Mouse (Mus musculus) erythroblast, embryonic 14.5 days (primary cell): ENCODE measurements around the gene Skap1. TPM values are rescaled to one million over a fixed set of nuclear protein-coding genes. Genes with fewer than 3 reads are reported as not detected.
"Not testable (repeated sequence)": the region's sequence is repeated elsewhere in the genome, so short reads cannot be mapped to it uniquely, and the experiment has no call there.

Experiments used
- H3K27me3 ChIP-seq: 2 replicates; pipeline ENCODE4 v1.6.1; 2012; ENCODE audit warnings: inconsistent platforms; ENCODE audit not compliant: control insufficient read depth
- H3K36me3 ChIP-seq: 2 replicates; pipeline ENCODE4 v1.6.1; 2012; ENCODE audit warnings: mild to moderate bottlenecking, inconsistent platforms; ENCODE audit not compliant: control insufficient read depth
- H3K4me1 ChIP-seq: 2 replicates; pipeline ENCODE4 v1.6.1; 2012; ENCODE audit warnings: inconsistent platforms; ENCODE audit not compliant: control insufficient read depth
- H3K4me3 ChIP-seq: replicated peaks from 2 replicates; pipeline ENCODE3; 2012; ENCODE audit warnings: moderate library complexity, mild to moderate bottlenecking, inconsistent platforms
- H3K9me3 ChIP-seq: 2 replicates; pipeline ENCODE4 v1.6.1; 2012; ENCODE audit warnings: low read length, inconsistent platforms, mixed read lengths; ENCODE audit not compliant: control insufficient read depth
- GATA1 ChIP-seq: IDR thresholded peaks from 2 replicates; pipeline ENCODE4 v1.6.1; 2012; ENCODE audit warnings: low read length, inconsistent platforms, mixed read lengths
- TAL1 ChIP-seq: IDR thresholded peaks from 3 replicates; pipeline ENCODE4 v1.6.1; 2012; ENCODE audit warnings: low read length, inconsistent platforms, mixed read lengths
- polyA plus RNA-seq: library from polyadenylated mRNA; stranded (reverse); fragments of >175 nt; gene quantifications from 2 replicates; pipeline ENCODE4 v1.2.3, GENCODE M21; 2012

Skap1 gene
- polyA plus RNA-seq, 1 experiment = not detected

DNA sequence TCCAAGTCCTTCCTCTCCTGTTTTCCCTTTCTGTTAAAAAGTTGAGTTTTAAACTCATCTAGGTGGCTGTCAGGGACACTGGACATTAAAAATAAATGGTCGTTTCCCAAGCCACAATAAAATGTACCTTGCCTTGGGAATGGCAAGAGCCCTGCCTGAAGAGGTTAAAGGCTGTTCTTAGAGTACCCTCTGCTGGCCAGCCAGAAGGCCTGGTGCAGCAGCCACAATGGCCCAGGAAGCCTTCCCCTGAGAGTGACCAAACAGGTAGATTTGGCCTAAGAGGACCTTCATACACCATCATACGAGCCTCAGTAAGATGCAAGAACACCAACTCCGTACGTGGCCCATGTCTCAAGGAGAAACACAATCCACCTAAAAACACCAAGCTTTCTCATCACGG is 246.9 kb downstream of the Skap1 start:
- H3K4me1 ChIP-seq = peaks cover 14% of the 10 kb centered on the region
- no peaks in the 10 kb centered on the region for H3K9me3 ChIP-seq
- H3K4me3 ChIP-seq = no peak overlapping the region
- H3K36me3 ChIP-seq = no peaks in the 10 kb centered on the region
- H3K27me3 ChIP-seq = no peaks in the 10 kb centered on the region; the same call in 1 of the 2 replicates
- TF ChIP-seq GATA1 = no peak
- no peak for TF ChIP-seq TAL1

DNA sequence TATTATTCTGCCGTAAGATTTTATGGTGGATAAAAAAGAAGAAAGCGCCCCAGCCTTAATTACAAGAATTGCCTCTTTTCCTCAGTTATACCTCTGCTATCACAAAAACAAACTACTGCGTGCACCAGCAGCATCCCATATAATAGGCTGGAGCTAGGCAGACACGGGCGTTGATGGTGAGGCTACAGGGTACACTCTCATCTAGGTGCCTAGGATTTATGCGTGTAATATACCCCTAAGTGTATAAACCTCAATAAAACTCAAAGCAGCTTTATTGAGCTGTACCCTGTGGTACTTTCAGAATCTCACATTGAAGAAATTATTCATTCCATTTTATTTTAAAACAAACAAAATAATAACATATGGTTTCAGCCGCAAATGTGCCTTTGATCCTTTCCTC is 247.3 kb downstream of the Skap1 start:
- H3K4me3 ChIP-seq = no peak overlapping the region
- peaks cover 14% of the 10 kb centered on the region for H3K4me1 ChIP-seq
- H3K36me3 ChIP-seq = no peaks in the 10 kb centered on the region
- no peaks in the 10 kb centered on the region for H3K9me3 ChIP-seq
- TF ChIP-seq TAL1 (no peak), GATA1 (no peak)
- no peaks in the 10 kb centered on the region; the same call in 1 of the 2 replicates for H3K27me3 ChIP-seq

GRCm38 (mm10) chr11:96713210-96714005 is 249.0 kb downstream of the Skap1 start:
- H3K4me1 ChIP-seq = peaks cover 4% of the 10 kb centered on the region
- TF ChIP-seq GATA1 = no peak
- TF ChIP-seq TAL1 = no peak
- no peaks in the 10 kb centered on the region for H3K27me3 ChIP-seq
- H3K4me3 ChIP-seq = no peak overlapping the region
- no peaks in the 10 kb centered on the region for H3K36me3 ChIP-seq
- no peaks in the 10 kb centered on the region for H3K9me3 ChIP-seq

- Histone ChIP-seq H3K27me3 (no peaks in the 10 kb centered on the region), H3K36me3 (no peaks in the 10 kb centered on the region), H3K4me1 (no peaks in the 10 kb centered on the region), H3K4me3 (no peak overlapping the region), H3K9me3 (no peaks in the 10 kb centered on the region)
- TF ChIP-seq GATA1 = no peak
- no peak for TF ChIP-seq TAL1
Measured at GRCm38 (mm10) chr11:96714011-96714410, 249.6 kb downstream of the Skap1 start.

DNA sequence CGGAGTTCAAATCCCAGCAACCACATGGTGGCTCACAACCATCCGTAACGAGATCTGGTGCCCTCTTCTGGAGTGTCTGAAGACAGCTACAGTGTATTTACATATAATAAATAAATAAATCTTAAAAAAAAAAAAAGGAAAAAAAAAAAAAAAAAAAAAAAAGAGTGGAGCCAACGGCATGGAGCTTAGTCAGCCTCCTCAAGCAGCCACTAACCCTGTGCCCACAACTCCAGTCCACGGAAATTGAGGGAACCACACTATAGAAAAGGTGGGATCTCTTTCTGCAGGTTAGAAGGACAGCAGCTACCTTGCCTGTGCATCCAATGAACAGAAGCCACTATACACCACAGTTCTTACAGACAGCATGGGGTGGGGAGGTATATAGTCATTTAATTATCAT is 250.8 kb downstream of the Skap1 start:
- H3K27me3 ChIP-seq, H3K4me1 ChIP-seq, H3K4me3 ChIP-seq, H3K36me3 ChIP-seq, H3K9me3 ChIP-seq: not testable (repeated sequence)

GRCm38 (mm10) chr11:96718609-96719008 is 254.2 kb downstream of the Skap1 start:
- H3K9me3 ChIP-seq = no peaks in the 10 kb centered on the region
- no peak overlapping the region for H3K4me3 ChIP-seq
- TF ChIP-seq GATA1 (no peak), TAL1 (no peak)
- peaks cover 2% of the 10 kb centered on the region for H3K27me3 ChIP-seq
- H3K4me1 ChIP-seq = no peaks in the 10 kb centered on the region
- H3K36me3 ChIP-seq = no peaks in the 10 kb centered on the region

DNA sequence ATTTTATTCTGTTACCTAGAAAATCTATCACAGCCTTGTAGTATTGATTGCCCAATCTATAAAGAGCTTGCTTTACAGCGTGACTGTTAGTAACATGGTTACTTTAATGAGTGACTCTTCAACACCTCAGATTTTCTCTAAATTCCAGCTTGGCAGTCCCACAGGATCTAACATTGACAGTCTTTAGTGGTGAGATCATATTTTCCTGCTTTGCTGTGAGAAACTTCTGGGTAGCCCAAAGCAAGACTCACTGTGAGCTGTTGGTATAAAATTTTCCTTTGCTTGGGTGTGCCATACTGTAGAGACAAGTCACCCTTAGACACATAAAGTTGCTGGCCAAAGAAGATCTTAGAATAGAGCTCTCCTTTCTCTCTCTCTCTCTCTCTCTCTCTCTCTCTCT is 261.4 kb downstream of the Skap1 start:
- no peaks in the 10 kb centered on the region for H3K36me3 ChIP-seq
- H3K9me3 ChIP-seq = no peaks in the 10 kb centered on the region
- H3K4me3 ChIP-seq = no peak overlapping the region
- no peaks in the 10 kb centered on the region for H3K4me1 ChIP-seq
- TF ChIP-seq TAL1 (no peak), GATA1 (no peak)
- H3K27me3 ChIP-seq = no peaks in the 10 kb centered on the region

DNA sequence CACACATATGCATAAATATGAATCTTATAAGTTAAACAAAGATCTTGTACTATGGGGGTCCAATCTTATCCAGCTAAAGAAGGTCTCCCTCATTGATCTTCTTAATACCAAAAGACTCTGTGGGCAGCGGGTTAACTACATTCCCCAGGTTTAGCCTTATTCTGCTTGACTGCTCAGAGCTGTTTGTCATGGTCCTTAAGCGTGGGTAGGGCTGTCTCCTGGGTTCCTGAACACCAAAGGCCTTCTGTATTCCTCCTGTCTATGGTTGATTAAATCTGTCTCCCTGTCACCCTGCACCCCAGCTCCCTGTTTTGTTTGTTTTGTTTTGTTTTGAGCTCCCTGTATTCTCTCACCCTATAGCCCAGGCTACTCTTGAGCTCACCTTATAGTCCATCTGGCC is 264.2 kb downstream of the Skap1 start:
- Histone ChIP-seq H3K36me3 (no peaks in the 10 kb centered on the region), H3K4me3 (no peak overlapping the region), H3K27me3 (no peaks in the 10 kb centered on the region), H3K4me1 (no peaks in the 10 kb centered on the region), H3K9me3 (no peaks in the 10 kb centered on the region)
- TF ChIP-seq TAL1 (no peak), GATA1 (no peak)

DNA sequence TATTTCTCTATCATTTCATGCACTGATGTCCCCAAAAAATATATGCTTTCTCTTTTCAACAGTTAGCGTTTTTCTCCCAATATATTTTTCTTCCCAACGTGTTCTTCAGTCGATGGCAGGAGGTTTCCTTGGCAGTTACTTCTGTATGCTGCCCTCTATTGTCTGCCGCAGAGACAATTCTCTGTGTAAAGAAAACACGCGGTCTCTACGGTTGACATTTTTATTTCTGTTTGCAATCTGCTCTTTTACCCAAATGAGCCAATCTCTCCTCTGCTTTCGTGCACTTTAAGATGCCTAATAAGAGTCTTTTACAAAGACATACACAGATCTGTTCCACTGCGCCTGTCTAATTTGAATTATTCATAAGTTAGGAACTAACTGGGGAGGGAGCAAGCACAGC is 265.1 kb downstream of the Skap1 start:
- TF ChIP-seq TAL1 (no peak), GATA1 (no peak)
- no peaks in the 10 kb centered on the region for H3K4me1 ChIP-seq
- H3K9me3 ChIP-seq = no peaks in the 10 kb centered on the region
- no peaks in the 10 kb centered on the region for H3K27me3 ChIP-seq
- H3K36me3 ChIP-seq = no peaks in the 10 kb centered on the region
- no peak overlapping the region for H3K4me3 ChIP-seq

DNA sequence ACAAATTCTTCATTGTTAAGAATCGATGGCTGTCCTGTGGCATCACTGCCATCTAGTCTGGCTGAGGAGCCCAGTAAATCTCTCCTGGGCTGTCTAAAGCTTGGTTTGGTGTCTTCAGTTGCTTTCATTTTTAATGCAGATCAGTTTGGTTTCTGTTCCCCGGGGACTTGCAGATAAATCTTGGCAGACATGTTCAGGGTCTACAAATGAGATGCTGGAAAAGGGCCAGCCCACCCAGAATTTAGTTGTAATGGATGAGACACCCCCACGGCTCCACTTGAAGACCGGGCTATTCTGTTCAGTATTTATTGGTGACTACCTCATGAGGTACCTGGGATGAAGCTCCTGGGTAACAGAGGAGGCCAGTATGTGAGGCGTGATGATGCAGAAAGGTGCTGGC is 265.9 kb downstream of the Skap1 start:
- no peaks in the 10 kb centered on the region for H3K9me3 ChIP-seq
- no peak overlapping the region for H3K4me3 ChIP-seq
- H3K4me1 ChIP-seq = no peaks in the 10 kb centered on the region
- H3K27me3 ChIP-seq = peaks cover 3% of the 10 kb centered on the region; the same call in 1 of the 2 replicates
- no peaks in the 10 kb centered on the region for H3K36me3 ChIP-seq
- TF ChIP-seq TAL1 (no peak), GATA1 (no peak)
